Mouse (Mus musculus): Measurements from ENCODE around the gene Shisa8. TPM values are rescaled to one million over a fixed set of nuclear protein-coding genes. Genes with fewer than 3 reads are reported as not detected.
"Not testable (repeated sequence)": the region's sequence is repeated elsewhere in the genome, so short reads cannot be mapped to it uniquely, and the experiment has no call there.

The Shisa8 gene
- not detected in 2 replicates for total RNA-seq (2014; fragmentation: Nextera tagmentation)
- total RNA-seq (2017): 0.05 TPM in 1 of 2 replicates, not detected in the other
- polyA plus RNA-seq (2012): not detected in 2 replicates

DNA sequence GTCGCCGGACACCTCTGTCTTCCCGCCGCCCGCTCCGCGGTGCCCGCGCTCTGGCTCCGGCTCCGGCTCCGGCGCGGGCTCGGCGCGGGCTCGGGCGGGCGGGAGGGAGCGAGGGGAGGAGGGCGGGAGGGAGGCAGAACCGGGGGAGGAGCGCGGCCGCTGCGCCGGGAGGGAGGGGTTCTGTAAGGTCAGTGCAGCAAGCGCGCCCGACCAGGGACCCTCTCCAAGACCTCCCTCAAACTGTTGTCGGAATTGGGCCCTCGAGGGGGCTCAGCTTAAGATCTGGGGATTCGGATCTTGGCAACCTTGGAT is at the start of gene Shisa8:
Gene Shisa8, minus strand, starts transcription at position 64 of the 312 bp plus-strand sequence.
- Histone ChIP-seq H3K36me3 (replicated peaks) (peaks cover 21% of the 10 kb centered on the region), H3K4me3 (ENCODE audit: low read depth, low read length) (peak within 1 kb of the TSS; percentile 30; the same call in 1 of the 2 replicates), H3K9me3 (replicated peaks) (peaks cover 19% of the 10 kb centered on the region), H3K27me3 (ENCODE audit: insufficient read depth, low read length) (peaks cover 66% of the 10 kb centered on the region), H3K4me1 (ENCODE audit: insufficient read depth, low read depth, low read length) (peaks cover 4% of the 10 kb centered on the region)
- no peak for ATAC-seq (ENCODE audit: extremely low read depth, insufficient number of reproducible peaks, low FRiP score, poor library complexity, severe bottlenecking)
- no peak for DNase-seq (ENCODE audit: low spot score)
- no peak for TF ChIP-seq GATA2 (IDR thresholded peaks at IDR 0.05; ENCODE audit: borderline replicate concordance, low read depth, low read length)
- no peak for TF ChIP-seq POLR2AphosphoS5 (IDR thresholded peaks at IDR 0.05; ENCODE audit: insufficient replicate concordance, low read depth, low read length)
- no peak for TF ChIP-seq TAL1 (conservative IDR thresholded peaks at IDR 0.05; ENCODE audit: low read depth, low read length)
- no peak for TF ChIP-seq CTCF (IDR thresholded peaks at IDR 0.05; ENCODE audit: low read depth, low read length)
- no peak for TF ChIP-seq GATA1 (IDR thresholded peaks at IDR 0.05; ENCODE audit: borderline replicate concordance, low read length)

DNA sequence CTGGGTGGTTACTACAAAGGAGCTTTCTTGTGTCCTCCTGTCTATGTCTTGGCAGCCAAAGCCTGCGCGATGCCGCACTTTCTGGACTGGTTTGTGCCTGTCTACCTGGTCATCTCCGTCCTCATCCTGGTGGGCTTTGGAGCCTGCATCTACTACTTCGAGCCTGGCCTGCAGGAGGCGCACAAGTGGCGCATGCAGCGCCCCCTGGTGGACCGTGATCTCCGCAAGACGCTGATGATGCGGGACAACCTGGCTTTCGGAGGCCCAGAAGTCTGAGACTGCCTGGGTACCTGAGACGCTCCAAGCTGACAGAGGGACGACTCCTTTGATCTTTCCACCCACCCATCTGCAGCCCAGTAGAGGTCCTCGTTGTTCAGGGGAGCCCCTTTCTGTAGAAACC is 46.9 kb upstream of the Shisa8 start:
- Histone ChIP-seq H3K36me3 (replicated peaks) (no peaks in the 10 kb centered on the region), H3K27me3 (ENCODE audit: insufficient read depth, low read length) (peaks cover 40% of the 10 kb centered on the region), H3K9me3 (replicated peaks) (no peaks in the 10 kb centered on the region), H3K4me1 (ENCODE audit: insufficient read depth, low read depth, low read length) (peaks cover 3% of the 10 kb centered on the region; the same call in 1 of the 2 replicates), H3K4me3 (ENCODE audit: low read depth, low read length) (no peak overlapping the region)
- no peak for TF ChIP-seq GATA1 (IDR thresholded peaks at IDR 0.05; ENCODE audit: borderline replicate concordance, low read length)
- TF ChIP-seq CTCF (IDR thresholded peaks at IDR 0.05; ENCODE audit: low read depth, low read length): peak; percentile 79
- DNase-seq (ENCODE audit: low spot score) (no peak), ATAC-seq (ENCODE audit: extremely low read depth, insufficient number of reproducible peaks, low FRiP score, poor library complexity, severe bottlenecking) (no peak)

DNA sequence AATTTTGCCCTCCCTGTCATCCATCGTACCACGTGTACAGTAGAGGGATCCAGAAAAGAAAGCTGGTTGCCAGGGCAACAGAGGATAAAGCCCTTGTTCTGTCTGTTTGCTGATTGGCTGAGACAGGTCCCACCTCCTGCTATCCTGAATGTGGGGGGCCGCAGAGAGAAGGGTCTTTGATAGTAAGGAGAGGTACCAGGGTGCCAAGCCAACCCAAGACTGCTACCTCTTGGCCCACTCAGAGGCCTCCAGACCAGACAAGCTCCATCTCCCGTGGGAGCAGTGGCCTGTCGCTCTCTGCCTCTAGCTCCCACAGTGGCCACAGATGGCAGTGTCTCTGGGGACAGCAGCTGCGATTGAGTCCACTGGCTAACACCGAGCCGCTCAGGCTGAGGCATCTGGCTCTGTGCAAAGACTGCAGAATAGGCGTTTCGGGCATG is 43.3 kb upstream of the Shisa8 start:
- TF ChIP-seq GATA1 (IDR thresholded peaks at IDR 0.05; ENCODE audit: borderline replicate concordance, low read length) (no peak), CTCF (IDR thresholded peaks at IDR 0.05; ENCODE audit: low read depth, low read length) (no peak)
- Histone ChIP-seq H3K36me3 (replicated peaks) (no peaks in the 10 kb centered on the region), H3K4me1 (ENCODE audit: insufficient read depth, low read depth, low read length) (peaks cover 8% of the 10 kb centered on the region; the same call in 1 of the 2 replicates), H3K9me3 (replicated peaks) (0 out of 2 replicates have a peak, but pooled peaks cover 2% of the 10 kb centered on the region), H3K27me3 (ENCODE audit: insufficient read depth, low read length) (peaks cover 33% of the 10 kb centered on the region), H3K4me3 (ENCODE audit: low read depth, low read length) (no peak overlapping the region)
- ATAC-seq (ENCODE audit: extremely low read depth, insufficient number of reproducible peaks, low FRiP score, poor library complexity, severe bottlenecking) (no peak), DNase-seq (ENCODE audit: low spot score) (no peak)

DNA sequence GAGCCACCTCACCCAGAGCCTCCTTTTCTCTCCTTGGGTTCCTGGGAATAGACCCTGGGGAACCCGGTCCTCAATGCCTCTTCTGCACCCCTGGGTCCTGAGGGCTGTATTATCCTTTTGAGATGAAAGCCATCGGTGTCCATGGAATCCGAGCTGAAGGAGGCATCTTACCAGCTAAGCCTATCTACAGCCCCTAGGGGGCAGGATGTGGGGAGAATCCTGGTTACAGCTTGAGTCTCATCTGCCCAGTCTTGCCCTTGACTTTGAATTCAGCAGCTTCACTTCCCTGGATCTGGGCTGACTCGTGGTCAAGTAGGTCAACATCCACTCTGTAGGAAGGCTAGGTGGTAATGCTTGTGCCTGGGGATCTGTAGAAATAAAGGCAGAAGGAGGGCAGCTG is 42.6 kb upstream of the Shisa8 start:
- DNase-seq (ENCODE audit: low spot score) (no peak), ATAC-seq (ENCODE audit: extremely low read depth, insufficient number of reproducible peaks, low FRiP score, poor library complexity, severe bottlenecking) (no peak)
- 0 out of 2 replicates have a peak, but pooled peaks cover 2% of the 10 kb centered on the region for H3K9me3 ChIP-seq (replicated peaks)
- TF ChIP-seq GATA1 (IDR thresholded peaks at IDR 0.05; ENCODE audit: borderline replicate concordance, low read length): no peak
- no peak overlapping the region for H3K4me3 ChIP-seq (ENCODE audit: low read depth, low read length)
- peaks cover 29% of the 10 kb centered on the region for H3K27me3 ChIP-seq (ENCODE audit: insufficient read depth, low read length)
- no peaks in the 10 kb centered on the region for H3K36me3 ChIP-seq (replicated peaks)
- H3K4me1 ChIP-seq (ENCODE audit: insufficient read depth, low read depth, low read length): peaks cover 11% of the 10 kb centered on the region; the same call in 1 of the 2 replicates

DNA sequence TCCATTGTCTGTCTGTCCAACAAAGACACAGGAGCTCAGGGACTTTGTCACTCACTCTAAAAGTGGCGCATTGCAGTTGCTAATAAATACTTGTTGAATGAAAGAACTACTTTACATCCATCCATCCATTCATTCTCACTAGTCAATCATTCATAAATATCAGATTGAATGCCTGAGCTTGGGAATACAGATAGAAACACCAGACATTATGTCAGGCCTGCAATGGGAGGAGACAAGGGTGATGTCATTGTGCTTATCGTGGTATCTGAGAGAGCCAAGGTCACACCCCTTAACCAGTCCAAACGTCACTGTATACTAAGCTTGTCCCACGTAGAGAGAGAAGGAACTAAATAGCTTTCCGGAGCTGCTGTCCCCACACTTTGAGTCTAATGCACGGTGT is 39.5 kb upstream of the Shisa8 start, which contains the start of gene 1500009C09Rik:
Gene 1500009C09Rik, plus strand, starts transcription at position 301 of the 400 bp plus-strand sequence.
- ATAC-seq (ENCODE audit: extremely low read depth, insufficient number of reproducible peaks, low FRiP score, poor library complexity, severe bottlenecking): no peak
- H3K27me3 ChIP-seq (ENCODE audit: insufficient read depth, low read length): peaks cover 15% of the 10 kb centered on the region
- no peak for DNase-seq (ENCODE audit: low spot score)
- TF ChIP-seq POLR2AphosphoS5 (IDR thresholded peaks at IDR 0.05; ENCODE audit: insufficient replicate concordance, low read depth, low read length): no peak
- no peak for TF ChIP-seq TAL1 (conservative IDR thresholded peaks at IDR 0.05; ENCODE audit: low read depth, low read length)
- TF ChIP-seq GATA2 (IDR thresholded peaks at IDR 0.05; ENCODE audit: borderline replicate concordance, low read depth, low read length): no peak
- no peak for TF ChIP-seq CTCF (IDR thresholded peaks at IDR 0.05; ENCODE audit: low read depth, low read length)
- no peak for TF ChIP-seq GATA1 (IDR thresholded peaks at IDR 0.05; ENCODE audit: borderline replicate concordance, low read length)
- H3K36me3 ChIP-seq (replicated peaks): no peaks in the 10 kb centered on the region
- 0 out of 2 replicates have a peak, but pooled peaks cover 2% of the 10 kb centered on the region for H3K9me3 ChIP-seq (replicated peaks)
- peaks cover 8% of the 10 kb centered on the region; the same call in 1 of the 2 replicates for H3K4me1 ChIP-seq (ENCODE audit: insufficient read depth, low read depth, low read length)
- H3K4me3 ChIP-seq (ENCODE audit: low read depth, low read length): no peak within 1 kb of the TSS

DNA sequence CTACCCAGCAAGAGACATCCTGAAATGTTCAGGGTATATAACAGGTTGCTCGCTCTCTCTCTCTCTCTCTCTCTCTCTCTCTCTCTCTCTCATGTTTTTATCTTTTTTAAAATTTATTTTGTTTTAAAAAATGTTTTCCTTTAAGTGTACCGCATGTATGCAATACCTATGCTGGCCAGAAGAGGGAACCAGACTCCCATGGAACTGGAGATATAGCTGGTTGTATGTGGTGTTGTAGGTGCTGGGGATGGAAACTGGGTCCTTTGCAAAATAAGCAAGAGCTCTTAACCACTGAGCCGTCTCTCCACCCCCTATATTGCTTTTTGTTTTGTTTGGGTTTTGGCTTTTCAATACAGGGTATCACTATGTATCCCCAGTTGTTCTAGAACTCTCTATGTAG is 39.0 kb upstream of the Shisa8 start:
- DNase-seq (ENCODE audit: low spot score) (no peak), ATAC-seq (ENCODE audit: extremely low read depth, insufficient number of reproducible peaks, low FRiP score, poor library complexity, severe bottlenecking) (no peak)
- H3K4me1 ChIP-seq (ENCODE audit: insufficient read depth, low read depth, low read length): peaks cover 10% of the 10 kb centered on the region; the same call in 1 of the 2 replicates
- H3K4me3 ChIP-seq (ENCODE audit: low read depth, low read length): no peak overlapping the region
- H3K9me3 ChIP-seq (replicated peaks): 0 out of 2 replicates have a peak, but pooled peaks cover 2% of the 10 kb centered on the region
- no peaks in the 10 kb centered on the region for H3K36me3 ChIP-seq (replicated peaks)
- TF ChIP-seq GATA1 (IDR thresholded peaks at IDR 0.05; ENCODE audit: borderline replicate concordance, low read length) (no peak), CTCF (IDR thresholded peaks at IDR 0.05; ENCODE audit: low read depth, low read length) (peak; percentile 16; the same call in 1 of the 2 replicates)
- H3K27me3 ChIP-seq (ENCODE audit: insufficient read depth, low read length): peaks cover 13% of the 10 kb centered on the region

DNA sequence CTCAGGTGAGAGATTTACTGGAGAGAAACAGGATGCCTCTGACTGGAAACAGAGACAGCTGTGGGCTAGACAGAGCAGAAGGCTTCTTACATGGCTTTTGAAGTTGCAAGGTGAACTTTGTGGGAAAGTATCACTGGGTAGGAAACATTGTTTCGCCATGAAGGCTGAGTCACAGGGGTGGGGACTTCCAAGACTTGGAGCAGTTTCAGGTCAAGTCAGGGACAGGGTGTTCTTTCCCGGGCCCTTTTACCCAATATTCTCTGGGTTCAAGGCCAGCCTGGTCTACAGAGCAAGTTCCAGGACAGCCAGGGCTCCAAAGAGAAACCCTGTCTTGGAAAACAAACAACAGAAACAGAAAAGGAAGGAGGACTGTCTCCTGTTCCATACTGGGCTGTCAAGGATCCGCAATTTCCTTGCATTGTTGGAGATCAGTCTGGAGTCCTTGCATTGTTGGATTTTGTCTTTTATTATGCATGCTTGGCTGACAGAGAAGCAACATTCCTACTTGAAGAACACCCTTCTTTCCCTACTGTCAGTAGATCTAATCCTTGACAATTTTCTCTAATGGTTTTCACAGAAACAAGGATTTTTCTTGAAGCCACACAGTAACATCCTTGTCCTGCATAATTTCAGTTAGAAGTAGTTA is 34.6 kb upstream of the Shisa8 start:
- no peaks in the 10 kb centered on the region for H3K27me3 ChIP-seq (ENCODE audit: insufficient read depth, low read length)
- no peak for DNase-seq (ENCODE audit: low spot score)
- peaks cover 5% of the 10 kb centered on the region for H3K36me3 ChIP-seq (replicated peaks)
- H3K4me1 ChIP-seq (ENCODE audit: insufficient read depth, low read depth, low read length): peaks cover 24% of the 10 kb centered on the region
- TF ChIP-seq GATA2 (IDR thresholded peaks at IDR 0.05; ENCODE audit: borderline replicate concordance, low read depth, low read length): no peak
- no peak for TF ChIP-seq GATA1 (IDR thresholded peaks at IDR 0.05; ENCODE audit: borderline replicate concordance, low read length)
- TF ChIP-seq CTCF (IDR thresholded peaks at IDR 0.05; ENCODE audit: low read depth, low read length): no peak
- no peak for TF ChIP-seq POLR2AphosphoS5 (IDR thresholded peaks at IDR 0.05; ENCODE audit: insufficient replicate concordance, low read depth, low read length)
- no peak for TF ChIP-seq TAL1 (conservative IDR thresholded peaks at IDR 0.05; ENCODE audit: low read depth, low read length)
- no peak for ATAC-seq (ENCODE audit: extremely low read depth, insufficient number of reproducible peaks, low FRiP score, poor library complexity, severe bottlenecking)
- no peak overlapping the region for H3K4me3 ChIP-seq (ENCODE audit: low read depth, low read length)
- H3K9me3 ChIP-seq (replicated peaks): 0 out of 2 replicates have a peak, but pooled peaks cover 2% of the 10 kb centered on the region

DNA sequence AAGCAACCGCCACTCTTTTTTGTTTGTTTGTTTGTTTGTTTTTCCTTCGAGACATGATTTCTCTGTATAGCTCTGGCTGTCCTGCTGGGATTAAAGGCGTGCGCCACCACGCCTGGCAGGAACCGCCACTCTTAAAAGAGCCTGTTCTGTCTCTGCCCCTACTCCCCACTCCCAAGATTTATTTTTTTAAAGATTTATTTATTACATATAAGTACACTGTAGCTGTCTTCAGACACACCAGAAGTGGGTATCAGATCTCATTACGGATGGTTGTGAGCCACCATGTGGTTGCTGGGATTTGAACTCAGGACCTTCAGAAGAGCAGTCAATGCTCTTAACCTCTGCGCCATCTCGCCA is 32.2 kb upstream of the Shisa8 start:
- not testable (repeated sequence) for H3K27me3 ChIP-seq (ENCODE audit: insufficient read depth, low read length); H3K9me3 ChIP-seq (replicated peaks); ATAC-seq (ENCODE audit: extremely low read depth, insufficient number of reproducible peaks, low FRiP score, poor library complexity, severe bottlenecking); DNase-seq (ENCODE audit: low spot score)
- H3K36me3 ChIP-seq (replicated peaks): peaks cover 20% of the 10 kb centered on the region
- peaks cover 24% of the 10 kb centered on the region for H3K4me1 ChIP-seq (ENCODE audit: insufficient read depth, low read depth, low read length)
- peak overlapping the region; percentile 88 for H3K4me3 ChIP-seq (ENCODE audit: low read depth, low read length)

All from G1E (cell line).